Mouse (Mus musculus) cerebellum, postnatal 14 days (tissue): ENCODE data around the gene Egln3.
A peak's percentile ranks its signal among the peaks of the same experiment; 100 is the strongest.

Experiments
- DNase-seq, 2 experiments: peaks; one replicate each; pipeline ENCODE4 v3.0.0; 2021; ENCODE audit warnings: mixed read lengths in 2 of 2

Egln3 gene

GRCm38 (mm10) chr12:54160279-54160678, 43.4 kb downstream of the Egln3 start:
- no peak for DNase-seq

GRCm38 (mm10) chr12:54154771-54155170, 48.9 kb downstream of the Egln3 start:
- DNase-seq = no peak

- DNase-seq = peak in 1 of 2 experiments; percentile 20
Observed at GRCm38 (mm10) chr12:54146943-54147556, 56.6 kb downstream of the Egln3 start.
